Mouse (Mus musculus) CD4-positive helper T cell, adult 2 months (primary cell): ENCODE measurements around the gene Smim24.
A peak's percentile ranks its signal among the peaks of the same experiment; 100 is the strongest.

Source experiments
- DNase-seq: peaks from one replicate; pipeline ENCODE4 v3.0.0-alpha.2; 2012; ENCODE audit warnings: low read depth, missing footprints, low spot score

Gene Smim24

GRCm38 (mm10) chr10:81408424-81408729 is 15.5 kb downstream of the Smim24 start:
- no peak for DNase-seq

GRCm38 (mm10) chr10:81408871-81409291 is 16.0 kb downstream of the Smim24 start:
- peak; percentile 75 for DNase-seq

GRCm38 (mm10) chr10:81409330-81409729 is 16.5 kb downstream of the Smim24 start:
- DNase-seq, result no peak

GRCm38 (mm10) chr10:81410350-81410749 is 17.5 kb downstream of the Smim24 start:
- DNase-seq, result no peak

DNA sequence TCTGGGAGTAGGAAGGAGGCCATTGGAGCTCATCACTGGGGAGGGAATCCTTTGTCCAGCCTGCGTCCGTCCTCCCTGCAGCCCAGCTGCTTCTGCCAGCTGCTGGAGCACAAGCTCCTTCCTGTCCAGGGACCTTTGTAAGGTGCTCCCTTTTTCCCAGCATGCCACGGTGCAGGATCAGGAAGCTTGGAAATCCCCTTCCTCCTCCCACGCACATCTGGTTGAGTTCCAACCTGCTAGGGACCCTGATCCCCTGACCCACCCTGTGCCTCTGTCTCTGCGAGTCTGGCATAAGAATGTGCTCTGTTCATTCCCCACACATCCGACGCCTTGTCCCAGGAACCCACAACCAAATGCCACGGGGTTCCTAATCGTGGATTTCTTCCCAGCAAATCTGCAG is 18.1 kb downstream of the Smim24 start:
- no peak for DNase-seq

DNA sequence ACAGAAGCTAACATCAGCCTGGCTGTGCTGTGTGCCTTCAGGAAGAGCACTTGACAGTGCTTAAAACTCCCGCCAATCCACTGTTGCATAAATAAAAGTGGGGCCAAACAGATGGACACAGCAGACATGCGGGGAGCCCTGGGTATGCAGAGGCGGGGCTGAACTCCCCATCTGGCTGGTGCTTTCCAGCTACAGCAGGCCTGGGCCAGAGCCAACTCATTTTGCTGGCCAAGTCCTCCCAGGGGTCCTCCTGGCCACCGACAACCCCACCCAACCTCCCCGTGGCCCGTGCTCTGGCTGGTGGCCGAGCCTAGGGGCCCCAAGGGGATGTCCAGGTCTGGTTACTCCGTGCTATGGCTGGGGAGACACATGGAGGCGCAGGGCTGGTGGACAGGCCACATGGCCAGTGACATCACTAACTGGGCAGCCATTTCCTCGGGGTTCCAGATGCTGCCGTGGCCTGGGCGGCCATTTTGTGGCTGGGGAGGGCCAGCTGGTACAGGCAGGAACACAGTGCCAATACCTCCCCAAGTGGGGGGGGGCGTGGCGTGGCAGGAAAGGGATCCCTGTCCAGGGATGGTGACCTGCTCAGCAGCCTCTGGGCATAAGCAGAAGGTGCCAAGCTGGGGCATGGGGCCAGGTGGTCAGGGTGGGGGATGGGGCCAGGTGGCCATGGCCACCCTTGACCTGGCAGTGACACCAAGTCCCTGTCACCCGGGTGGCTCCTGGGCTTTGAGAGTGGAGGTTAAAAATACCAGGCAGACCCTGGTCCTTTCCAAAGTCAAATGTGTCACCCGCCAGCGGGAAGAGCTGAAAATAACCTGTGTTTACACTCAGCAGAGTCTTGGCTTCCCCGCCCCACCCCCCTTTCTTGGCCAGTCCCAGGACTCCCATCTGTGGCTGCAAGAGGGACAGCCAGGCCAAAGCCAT is 18.9 kb downstream of the Smim24 start:
- DNase-seq, result no peak

GRCm38 (mm10) chr10:81412586-81413309 is 19.9 kb downstream of the Smim24 start:
- no peak for DNase-seq

GRCm38 (mm10) chr10:81413310-81414261 is 20.7 kb downstream of the Smim24 start:
- no peak for DNase-seq

DNA sequence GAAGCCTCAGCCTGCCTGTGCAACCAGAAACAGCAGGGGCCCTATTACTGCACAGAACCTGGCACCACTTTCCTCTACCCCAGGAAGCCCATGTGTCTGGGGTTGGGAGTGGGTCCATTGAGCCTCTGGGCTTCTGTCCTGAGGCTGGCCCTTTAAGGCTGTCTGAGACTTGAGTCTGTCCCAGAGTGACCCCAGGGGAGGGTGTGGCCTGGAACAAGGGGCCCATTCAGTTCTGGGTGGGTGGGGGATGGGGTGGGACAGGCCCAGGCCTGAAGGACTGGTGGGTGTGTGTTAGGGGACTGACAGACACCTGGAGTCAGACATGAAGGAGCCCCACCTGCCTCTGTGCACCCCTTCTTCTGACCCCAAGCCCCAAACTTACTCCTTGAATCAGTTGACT is 21.8 kb downstream of the Smim24 start:
- DNase-seq, result no peak

DNA sequence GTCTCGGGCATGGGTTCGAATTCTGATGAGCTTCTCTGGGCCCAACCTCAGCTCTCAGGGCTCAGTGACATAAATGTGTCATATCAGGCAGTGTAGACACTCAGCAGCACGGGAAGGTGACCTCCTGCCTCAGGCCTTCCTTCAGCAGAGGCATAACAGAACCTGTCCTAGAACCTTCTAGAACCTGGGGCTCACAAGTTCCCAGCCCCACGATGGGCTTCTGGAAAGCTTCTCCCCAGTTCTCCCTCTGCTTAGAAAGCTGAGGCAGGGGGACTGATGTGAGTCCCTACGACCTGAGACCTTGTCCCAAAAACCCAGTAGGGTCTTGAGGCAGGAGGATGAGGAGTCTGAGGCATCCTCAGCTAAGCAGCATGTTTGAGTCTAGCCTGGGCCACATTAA is 22.3 kb downstream of the Smim24 start:
- no peak for DNase-seq

DNA sequence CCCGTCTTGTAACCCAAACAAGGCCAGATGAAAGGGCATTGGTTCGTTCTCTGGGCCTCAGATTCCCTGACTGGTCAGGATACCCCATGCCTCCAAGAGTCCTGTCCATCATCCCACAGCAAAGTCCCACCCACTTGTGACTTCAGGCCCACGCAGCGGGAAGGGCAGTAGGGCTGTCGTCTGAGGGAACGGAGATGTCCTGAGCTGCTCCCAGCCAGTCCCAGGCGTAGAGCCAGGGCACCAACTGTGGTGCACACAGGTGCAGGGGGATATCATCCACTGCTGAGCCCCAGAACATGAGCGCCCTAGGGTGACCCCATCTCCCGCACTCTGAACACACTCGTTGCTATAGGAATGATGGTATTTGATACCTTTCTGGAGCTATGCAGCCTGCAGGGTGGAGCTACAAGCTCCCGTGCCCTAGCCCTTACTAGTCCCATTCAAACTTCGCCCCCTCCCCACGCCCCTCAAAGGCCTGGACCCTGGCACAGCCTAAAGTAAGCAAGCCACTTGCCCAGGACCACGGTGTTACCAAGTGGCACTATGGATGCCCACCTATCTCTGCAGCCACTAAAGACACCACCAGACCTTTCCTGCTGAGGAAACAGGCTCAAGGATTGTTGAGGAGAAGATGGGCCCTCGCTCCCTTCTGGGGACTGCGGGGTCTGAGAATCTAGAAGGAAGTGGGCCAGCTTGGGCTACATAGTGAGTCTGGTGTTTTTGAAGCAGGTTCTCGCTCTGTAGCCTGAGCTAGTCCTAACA is 22.9 kb downstream of the Smim24 start:
- no peak for DNase-seq

GRCm38 (mm10) chr10:81416581-81417226 is 23.9 kb downstream of the Smim24 start:
- no peak for DNase-seq

GRCm38 (mm10) chr10:81417227-81418215 is 24.7 kb downstream of the Smim24 start:
- DNase-seq, result no peak

DNA sequence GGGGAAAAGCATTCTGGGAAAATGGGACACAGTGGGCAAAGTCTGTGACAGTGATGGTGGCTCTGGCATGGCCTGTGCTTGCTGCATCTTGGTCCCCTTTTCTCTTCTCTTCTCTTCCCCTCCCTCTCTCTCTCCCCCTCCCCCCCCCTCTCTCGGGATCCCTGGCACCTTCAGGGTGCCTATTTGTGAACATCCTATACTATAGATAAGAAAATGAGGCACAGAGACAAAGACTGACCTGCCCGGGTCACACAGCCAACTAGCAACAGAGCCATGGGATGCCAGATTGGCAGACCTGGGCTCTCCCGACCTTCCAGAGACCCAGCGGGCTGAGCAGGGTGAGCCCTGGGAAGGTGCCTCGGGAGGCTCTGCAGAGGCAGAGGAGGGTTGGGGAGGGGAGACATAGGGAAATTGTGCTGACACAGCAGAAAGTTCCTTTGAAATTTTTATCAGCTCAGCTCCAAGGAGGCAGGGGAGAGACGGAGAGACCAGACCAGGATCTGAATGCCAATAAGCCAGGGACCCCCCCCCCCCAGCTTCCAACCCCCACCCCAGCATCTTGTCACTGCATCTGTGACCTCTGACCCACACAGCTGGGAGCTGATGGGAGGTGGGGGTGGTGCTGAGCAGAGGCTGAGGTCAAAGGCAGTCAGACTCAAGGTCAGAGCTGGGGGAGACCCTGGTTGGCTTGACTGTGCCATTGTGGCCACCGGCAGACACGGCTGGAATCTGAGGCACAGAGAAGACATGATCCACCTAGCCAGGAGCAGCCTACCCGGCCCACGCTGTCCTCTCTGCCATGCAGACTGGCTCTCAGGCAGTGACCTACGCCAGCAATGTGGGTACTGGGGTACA is 25.6 kb downstream of the Smim24 start:
- no peak for DNase-seq

GRCm38 (mm10) chr10:81419111-81419928 is 26.5 kb downstream of the Smim24 start:
- DNase-seq, result no peak

DNA sequence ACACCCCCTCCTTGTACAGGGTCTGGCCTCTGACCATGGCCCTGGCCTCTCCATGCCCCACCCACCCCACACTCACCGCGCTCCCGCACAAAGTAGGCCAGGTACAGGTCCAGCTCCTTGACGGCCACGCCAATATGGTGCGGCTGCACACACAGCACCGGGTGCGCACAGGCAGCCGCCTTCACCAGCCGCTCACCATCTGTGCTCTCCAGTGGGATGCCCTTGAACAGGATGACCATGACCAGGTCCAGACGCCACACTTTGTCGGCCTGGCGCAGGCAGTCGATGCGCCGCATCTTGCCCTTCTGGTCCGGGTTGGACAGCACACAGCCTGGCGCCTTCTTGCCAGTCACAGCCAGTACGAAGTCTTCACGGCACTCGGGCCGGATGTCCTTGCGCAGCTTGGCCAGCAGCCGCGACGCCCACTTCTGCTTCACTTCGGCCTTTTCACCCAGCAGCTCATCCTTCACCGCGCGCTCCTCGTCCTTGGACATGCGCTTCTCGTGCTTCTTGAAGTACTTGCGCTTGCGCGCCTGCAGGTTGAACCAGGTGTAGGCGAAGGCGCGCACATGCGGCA is 27.4 kb downstream of the Smim24 start:
- DNase-seq, result no peak
